Mouse (Mus musculus) cerebral cortex, adult 2 months (tissue): ENCODE results near the gene Wdfy4.

Experiments
- WGBS: fragments of 180-500 bp; shearing (Covaris S2); methylation state at CpG from one replicate; pipeline ENCODE4 v1.1.7; 2018; 5-methylcytosine and 5-hydroxymethylcytosine counted together

The Wdfy4 gene

GRCm38 (mm10) chr14:33189849-33190423 is 4.6 kb upstream of the Wdfy4 start:
- WGBS: 95% methylated on average over 21 of the region's 21 CpGs

- WGBS: 77% methylated on average over 10 of the region's 10 CpGs
These were observed 3.9 kb upstream of the Wdfy4 start for GRCm38 (mm10) chr14:33189230-33189629.

GRCm38 (mm10) chr14:33187201-33187600 is 1.9 kb upstream of the Wdfy4 start:
- WGBS: 55% methylated on average over 4 of the region's 4 CpGs

DNA sequence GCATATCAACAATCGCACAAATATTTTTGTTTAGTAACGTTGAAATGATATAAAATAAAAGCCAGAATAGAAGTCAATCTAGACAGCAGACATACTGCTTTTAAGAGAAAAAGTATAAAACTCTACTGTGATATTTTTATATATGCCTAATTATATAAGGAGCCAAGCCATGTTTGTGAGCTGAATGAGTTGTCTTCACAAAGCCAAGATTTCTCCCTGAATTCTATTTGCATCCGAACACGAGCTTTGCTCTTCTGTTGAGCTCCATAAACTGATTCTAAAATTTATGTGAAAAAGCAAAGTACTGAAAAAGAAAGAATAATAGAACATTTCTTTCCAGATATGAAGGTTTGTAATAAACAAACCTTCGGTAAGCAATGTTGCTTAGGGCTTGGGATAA is 5.2 kb downstream of the Wdfy4 start:
- 48% methylated on average over 5 of the region's 5 CpGs for WGBS

DNA sequence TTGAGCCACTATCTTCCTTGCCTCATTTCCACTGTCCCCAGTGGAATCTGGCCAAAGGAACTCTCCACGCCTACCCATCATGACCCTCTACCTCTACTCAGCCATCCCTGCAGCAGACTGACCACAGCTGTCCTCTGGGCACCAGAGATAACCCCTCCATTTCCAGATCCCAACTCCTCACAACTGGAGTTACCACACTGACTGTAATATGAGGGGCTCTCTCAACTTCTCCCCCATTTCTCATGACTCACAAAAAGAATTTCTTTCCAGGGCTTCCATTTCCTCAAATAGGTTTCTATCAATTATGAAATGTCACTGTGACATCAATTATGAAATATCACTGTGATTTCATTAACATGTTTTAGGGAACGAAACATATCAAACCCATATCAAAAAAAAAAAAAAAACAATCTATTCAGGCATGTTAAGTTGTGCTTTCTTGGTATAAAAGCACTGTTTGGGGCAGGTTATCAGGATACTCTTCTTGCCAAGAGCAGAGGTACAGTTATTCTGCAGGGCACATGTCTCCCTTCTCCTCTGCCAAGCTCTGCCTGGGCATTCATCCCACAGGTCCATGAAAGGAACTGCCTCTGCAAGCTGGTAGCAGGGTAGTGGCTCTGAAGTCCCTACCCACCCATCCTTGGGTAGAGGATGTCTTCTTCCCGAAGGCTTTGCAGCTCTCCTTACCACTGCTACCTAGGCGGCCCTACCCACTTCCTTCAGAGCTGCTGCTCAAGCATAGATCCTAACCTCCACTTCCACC is 10.1 kb downstream of the Wdfy4 start:
- WGBS: 69% methylated on average over 4 of the region's 4 CpGs

GRCm38 (mm10) chr14:33171942-33172341 is 13.4 kb downstream of the Wdfy4 start:
- 91% methylated on average over 1 of the region's 1 CpGs for WGBS

GRCm38 (mm10) chr14:33168750-33169149 is 16.6 kb downstream of the Wdfy4 start:
- 86% methylated on average over 4 of the region's 4 CpGs for WGBS

- 82% methylated on average over 5 of the region's 5 CpGs for WGBS
These were observed 23.1 kb downstream of the Wdfy4 start for GRCm38 (mm10) chr14:33162238-33162637.

- WGBS: 77% methylated on average over 3 of the region's 3 CpGs
These were observed 27.0 kb downstream of the Wdfy4 start for GRCm38 (mm10) chr14:33158268-33158667.

GRCm38 (mm10) chr14:33152941-33153340 is 32.4 kb downstream of the Wdfy4 start:
- WGBS: 81% methylated on average over 1 of the region's 1 CpGs

DNA sequence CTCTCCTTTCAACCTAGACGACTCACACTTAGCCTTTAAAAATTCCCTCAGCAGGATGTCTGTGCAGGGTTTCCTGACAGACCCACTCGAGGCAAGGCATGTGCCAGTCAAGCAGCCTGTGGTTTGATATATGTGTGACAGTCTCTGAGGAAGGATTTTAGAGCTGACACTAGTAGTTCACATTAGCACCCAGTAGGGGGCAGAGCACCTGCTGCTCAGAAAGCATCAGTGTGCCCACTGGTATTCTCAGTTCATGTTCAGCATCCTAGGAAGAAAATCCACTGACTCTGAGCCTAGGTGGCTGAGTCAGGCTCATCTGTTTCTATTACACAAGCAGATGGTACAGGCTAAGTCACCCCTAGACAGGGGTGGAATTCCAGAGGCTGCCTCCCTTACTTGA is 39.0 kb downstream of the Wdfy4 start:
- WGBS: 36% methylated on average over 2 of the region's 2 CpGs

DNA sequence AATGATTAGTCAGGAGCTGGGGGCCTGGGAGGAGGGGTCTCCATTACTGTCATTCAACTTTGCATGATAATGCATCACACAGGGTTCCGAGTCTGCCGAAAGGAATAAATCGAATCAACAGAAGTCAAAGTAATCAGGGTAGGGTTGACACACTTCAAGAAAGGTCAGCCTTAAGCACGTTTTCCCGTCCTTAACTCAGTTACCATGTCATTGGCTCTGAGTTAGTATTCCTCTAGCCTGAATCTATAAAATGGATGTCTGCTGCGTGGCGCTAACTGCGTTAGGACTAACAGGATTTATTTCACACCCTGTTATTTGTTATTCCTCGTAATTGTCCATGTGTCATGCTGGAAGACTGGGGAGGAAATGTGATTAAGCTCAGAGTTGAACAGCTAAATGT is 48.5 kb downstream of the Wdfy4 start:
- 90% methylated on average over 9 of the region's 9 CpGs for WGBS

DNA sequence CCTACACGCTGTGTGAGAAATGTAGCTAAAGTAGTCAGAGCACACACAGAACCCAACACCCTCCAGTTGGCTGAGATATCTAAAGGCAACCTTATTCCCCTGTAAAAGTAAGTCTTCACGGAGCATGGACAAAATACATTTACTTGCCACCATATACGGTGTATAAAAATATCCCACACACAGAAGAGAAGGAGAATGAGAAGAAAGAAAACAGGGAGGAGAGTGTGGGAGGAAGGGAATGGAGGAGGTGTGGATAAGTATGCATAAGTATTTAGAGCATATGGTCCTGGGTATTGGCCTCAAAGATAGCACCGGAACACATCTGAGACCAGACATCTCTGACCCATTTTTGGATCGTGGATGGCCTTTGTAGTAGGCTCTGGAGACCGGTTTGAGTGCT is 50.1 kb downstream of the Wdfy4 start:
- WGBS: 51% methylated on average over 6 of the region's 6 CpGs

DNA sequence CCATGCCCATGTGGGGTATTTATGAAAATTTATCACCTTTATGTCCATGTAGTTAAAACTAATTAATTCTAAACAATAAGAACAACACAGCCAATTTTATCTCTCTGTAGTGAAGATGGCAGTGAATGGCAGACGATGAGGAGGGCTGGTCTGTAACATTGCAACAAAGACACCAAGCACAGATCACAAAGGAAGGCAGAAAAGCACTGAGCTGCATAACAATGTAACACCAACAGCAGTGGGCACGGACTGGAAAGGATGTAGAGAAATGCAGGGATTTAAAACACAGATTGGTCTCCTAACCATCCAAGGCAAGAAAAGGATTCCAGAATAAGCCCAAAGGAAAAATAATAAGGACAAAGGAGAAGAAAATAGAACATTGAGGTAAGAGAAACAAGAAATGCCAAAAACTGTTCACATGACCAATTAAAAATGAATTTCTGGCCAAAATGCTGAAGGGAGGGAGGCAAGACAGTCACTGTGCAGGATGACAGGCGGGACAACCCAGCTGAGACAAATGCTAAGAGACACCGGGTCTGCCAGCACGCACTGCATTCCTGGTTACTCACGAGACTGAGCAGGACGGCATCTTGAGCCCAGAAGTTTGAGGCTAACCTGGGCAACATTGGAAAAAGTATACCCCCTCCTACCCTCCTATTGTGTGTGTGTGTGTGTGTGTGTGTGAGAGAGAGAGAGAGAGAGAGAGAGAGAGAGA is 54.1 kb downstream of the Wdfy4 start:
- 65% methylated on average over 7 of the region's 7 CpGs for WGBS

DNA sequence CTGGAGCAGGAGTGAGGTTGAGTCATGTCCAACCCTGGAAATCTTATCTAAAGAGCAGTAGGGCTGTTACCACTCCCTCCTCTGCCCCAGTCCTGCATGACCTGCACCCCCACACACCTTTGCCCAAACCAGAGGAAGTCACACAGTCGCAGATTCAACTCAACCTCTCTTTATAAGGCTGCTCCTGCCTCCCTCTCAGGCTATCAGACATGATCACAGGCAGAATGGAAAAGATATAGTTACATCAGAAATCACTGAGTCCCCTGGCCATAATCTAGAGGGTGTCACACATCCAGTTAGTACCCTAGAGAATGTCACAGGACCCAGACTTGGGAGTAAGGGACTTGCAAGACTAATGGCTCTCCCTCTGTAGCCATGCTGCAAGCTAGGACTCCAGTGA is 68.7 kb downstream of the Wdfy4 start:
- WGBS: 79% methylated on average over 1 of the region's 1 CpGs

- 87% methylated on average over 3 of the region's 3 CpGs for WGBS
These were observed 80.5 kb downstream of the Wdfy4 start for GRCm38 (mm10) chr14:33104809-33105208.

GRCm38 (mm10) chr14:33101609-33102008 is 83.7 kb downstream of the Wdfy4 start:
- WGBS: 76% methylated on average over 2 of the region's 2 CpGs

- WGBS: 89% methylated on average over 5 of the region's 5 CpGs
These were observed 85.4 kb downstream of the Wdfy4 start for GRCm38 (mm10) chr14:33099926-33100325.

DNA sequence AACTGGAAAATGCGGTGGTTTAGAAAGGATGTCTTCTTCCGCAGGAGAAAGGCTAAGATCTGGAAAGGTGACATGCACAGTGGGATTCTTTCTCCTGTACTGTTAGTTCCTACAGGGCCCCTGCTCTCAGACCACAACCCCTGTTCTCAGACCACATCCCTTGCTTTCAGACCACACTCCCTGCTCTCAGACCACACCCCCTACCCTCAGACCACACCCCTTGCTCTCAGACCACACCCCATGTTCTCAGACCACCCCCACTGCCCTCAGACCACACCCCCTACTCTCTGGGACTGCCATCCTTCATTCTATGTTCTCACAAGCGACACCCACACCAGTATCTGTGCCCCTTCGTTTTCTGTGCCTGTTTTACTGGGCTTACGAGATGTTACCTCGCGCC is 86.2 kb downstream of the Wdfy4 start:
- 86% methylated on average over 7 of the region's 7 CpGs for WGBS

DNA sequence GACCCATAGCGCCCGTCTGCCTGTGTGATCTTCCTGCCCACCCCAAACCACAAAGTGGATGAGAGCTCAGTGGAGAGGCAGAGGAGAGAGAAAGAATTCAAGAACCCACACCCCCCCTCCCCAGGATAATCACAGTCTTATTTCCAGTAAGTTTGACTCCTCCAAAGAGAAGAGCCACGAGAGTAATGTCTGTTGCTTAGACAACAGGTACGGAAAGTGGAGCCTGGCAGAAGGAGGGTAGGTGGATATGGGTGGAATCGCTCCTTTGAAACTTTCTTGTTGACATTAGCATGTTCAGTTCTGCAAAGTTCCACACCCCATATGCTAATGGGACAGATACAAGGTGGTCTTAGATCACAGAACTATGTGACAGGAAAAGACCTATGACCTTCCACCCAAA is 88.8 kb downstream of the Wdfy4 start:
- 63% methylated on average over 5 of the region's 5 CpGs for WGBS

GRCm38 (mm10) chr14:33083326-33083725 is 102.0 kb downstream of the Wdfy4 start:
- WGBS: 89% methylated on average over 8 of the region's 8 CpGs

- WGBS: 61% methylated on average over 1 of the region's 1 CpGs
These were observed 103.0 kb downstream of the Wdfy4 start for GRCm38 (mm10) chr14:33082301-33082700.

DNA sequence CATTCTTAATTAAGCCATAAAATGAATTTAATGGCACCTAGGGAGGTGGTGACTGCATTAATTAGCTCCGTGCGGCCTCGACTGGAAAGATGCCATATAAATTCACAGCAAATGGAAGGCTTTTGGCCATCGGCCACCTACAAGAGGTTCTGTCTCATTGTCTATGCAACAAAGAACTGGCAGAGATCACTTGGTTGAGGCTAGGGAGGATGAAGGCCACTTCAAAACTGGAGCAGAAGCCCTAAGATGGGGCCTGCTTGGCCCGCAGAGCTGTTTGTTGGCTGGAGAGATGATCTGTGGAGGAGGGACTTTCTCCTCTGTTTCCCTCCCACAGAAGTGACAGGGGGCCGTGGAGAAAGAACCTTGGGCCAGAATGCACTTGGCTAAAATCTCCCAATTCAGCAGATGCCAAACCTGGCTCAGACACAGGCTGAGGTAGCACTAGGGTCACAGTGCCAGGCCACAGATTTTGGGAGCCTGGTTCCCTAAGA is 103.9 kb downstream of the Wdfy4 start:
- 60% methylated on average over 6 of the region's 6 CpGs for WGBS
